Mouse (Mus musculus) gastrocnemius, postnatal 25 days (tissue): ENCODE results near the gene Mthfsd. TPM values are rescaled to one million over a fixed set of nuclear protein-coding genes. Genes with fewer than 3 reads are reported as not detected.

ENCODE experiments used
- DNase-seq: peaks from one replicate; pipeline ENCODE4 v3.0.0; 2022
- total RNA-seq, 2 experiments: library from RNA; stranded (reverse); gene quantifications; 1 replicate in 1 of 2; 2 replicates in 1 of 2; pipeline ENCODE4 v1.2.3; 2021

The Mthfsd gene
- total RNA-seq, 2 experiments from 2014 or later, result 14.6 to 15.0 TPM

- no peak for DNase-seq
These were observed 14.2 kb upstream of the Mthfsd start for GRCm38 (mm10) chr8:121122368-121122767.

GRCm38 (mm10) chr8:121121704-121122103 lies 13.5 kb upstream of the Mthfsd start:
- no peak for DNase-seq

- no peak for DNase-seq
These were observed 12.5 kb upstream of the Mthfsd start for GRCm38 (mm10) chr8:121120456-121121419.

GRCm38 (mm10) chr8:121119635-121120455 lies 11.7 kb upstream of the Mthfsd start:
- no peak for DNase-seq

GRCm38 (mm10) chr8:121118634-121119420 lies 10.6 kb upstream of the Mthfsd start:
- DNase-seq, result no peak

GRCm38 (mm10) chr8:121117906-121118305 lies 9.7 kb upstream of the Mthfsd start:
- DNase-seq, result no peak

- DNase-seq, result no peak
These were observed 9.0 kb upstream of the Mthfsd start for GRCm38 (mm10) chr8:121117186-121117651.

- no peak for DNase-seq
These were observed 8.5 kb upstream of the Mthfsd start for GRCm38 (mm10) chr8:121116591-121117185.

- peak; percentile 81 for DNase-seq
These were observed 7.8 kb upstream of the Mthfsd start, which contains the start of gene Foxc2 for GRCm38 (mm10) chr8:121115948-121116347. Foxc2 (plus strand) TSS chr8:121116171.

- no peak for DNase-seq
These were observed 6.9 kb upstream of the Mthfsd start for GRCm38 (mm10) chr8:121115136-121115535.

GRCm38 (mm10) chr8:121113261-121113660 lies 5.1 kb upstream of the Mthfsd start:
- peak; percentile 89 for DNase-seq

- no peak for DNase-seq
These were observed 3.1 kb upstream of the Mthfsd start for GRCm38 (mm10) chr8:121111145-121111907.

- no peak for DNase-seq
These were observed 465 bp upstream of the Mthfsd start for GRCm38 (mm10) chr8:121108657-121109056.

GRCm38 (mm10) chr8:121104049-121104818 lies 4.0 kb downstream of the Mthfsd start:
- DNase-seq, result peak; percentile 44

- DNase-seq, result no peak
These were observed 14.7 kb downstream of the Mthfsd start for GRCm38 (mm10) chr8:121093496-121093895.

GRCm38 (mm10) chr8:121092627-121093026 lies 15.6 kb downstream of the Mthfsd start:
- DNase-seq, result peak; percentile 38

GRCm38 (mm10) chr8:121092141-121092540 lies 16.1 kb downstream of the Mthfsd start:
- DNase-seq, result no peak

GRCm38 (mm10) chr8:121090716-121091115 lies 17.5 kb downstream of the Mthfsd start:
- DNase-seq, result no peak

GRCm38 (mm10) chr8:121089631-121090380 lies 18.4 kb downstream of the Mthfsd start:
- DNase-seq, result no peak
